Mouse (Mus musculus): ENCODE measurements around the gene Csf3r. TPM values are rescaled to one million over a fixed set of nuclear protein-coding genes. Genes with fewer than 3 reads are reported as not detected.
"Not testable (repeated sequence)": the region's sequence is repeated elsewhere in the genome, so short reads cannot be mapped to it uniquely, and the experiment has no call there.

Gene Csf3r
- 0.30 and 1.3 TPM in 2 replicates for polyA plus RNA-seq (2016; fragmentation: Nextera tagmentation; extraction: Ambion mirVana)

DNA sequence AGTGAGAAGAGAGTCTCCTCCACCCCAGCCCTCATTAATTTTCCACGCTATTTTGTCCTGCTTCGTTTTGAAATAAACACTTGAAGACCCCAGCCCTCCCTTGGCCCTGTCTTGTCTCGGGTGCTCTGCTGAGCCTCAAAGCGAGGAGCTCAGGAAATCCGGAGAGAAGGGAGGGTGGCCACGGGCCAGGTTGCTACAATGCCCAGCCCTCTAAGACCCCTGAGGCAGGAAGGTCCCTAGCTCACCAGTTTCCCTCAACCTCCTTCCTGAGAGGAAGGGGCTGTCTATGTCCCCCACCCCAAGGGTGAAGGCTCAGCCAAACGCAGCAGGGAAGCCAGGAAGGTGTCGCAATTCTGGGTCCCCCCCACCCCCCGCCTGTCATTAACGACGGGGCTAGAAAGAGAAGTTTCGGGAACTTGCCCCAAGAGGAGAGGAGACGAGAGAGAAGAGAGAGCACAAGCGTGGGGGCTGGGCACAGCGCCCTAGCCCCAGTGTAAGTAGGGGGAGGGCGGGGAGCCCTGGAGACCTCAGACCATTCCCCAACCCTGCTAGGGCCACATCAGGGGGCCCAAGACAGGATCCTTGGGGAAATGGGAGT lies at the start of gene Csf3r:
Gene Csf3r, plus strand, starts transcription at position 248 of the 598 bp plus-strand sequence.
- 56% methylated on average over 16 of the region's 16 CpGs for WGBS
- Histone ChIP-seq H3K9me3 (replicated peaks) (no peaks in the 10 kb centered on the region), H3K4me1 (no peaks in the 10 kb centered on the region), H3K27me3 (0 out of 2 replicates have a peak, but pooled peaks cover 3% of the 10 kb centered on the region), H3K36me3 (no peaks in the 10 kb centered on the region), H3K4me2 (replicated peaks) (no peak within 1 kb of the TSS), H3K27ac (no peak within 1 kb of the TSS), H3K9ac (no peak within 1 kb of the TSS), H3K4me3 (no peak within 1 kb of the TSS)
- ATAC-seq (ENCODE audit: low FRiP score), result no peak

DNA sequence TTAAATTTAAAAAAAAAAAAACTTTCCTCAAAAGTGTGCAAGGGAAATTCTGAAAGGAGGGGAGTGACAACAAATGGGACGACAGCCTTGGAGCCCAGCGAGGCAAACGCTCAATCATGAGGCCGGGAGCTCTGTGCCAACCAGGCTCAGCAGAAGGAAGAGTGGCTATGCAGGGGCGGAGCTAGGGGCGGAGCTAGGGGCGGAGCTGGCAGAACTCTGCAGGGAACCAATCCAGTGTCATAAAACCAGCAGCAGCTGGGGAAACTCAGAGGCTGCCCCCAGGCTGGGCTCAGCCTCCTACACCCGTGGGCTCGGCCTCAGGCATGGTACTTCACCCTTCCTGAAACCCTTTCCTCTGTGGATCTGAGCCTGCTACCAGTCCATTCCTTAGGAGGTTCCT lies 46.6 kb upstream of the Csf3r start:
- Histone ChIP-seq H3K27ac (no peak overlapping the region), H3K4me2 (replicated peaks) (no peak overlapping the region), H3K27me3 (no peaks in the 10 kb centered on the region), H3K4me1 (peaks cover 27% of the 10 kb centered on the region), H3K9me3 (replicated peaks) (no peaks in the 10 kb centered on the region), H3K4me3 (no peak overlapping the region), H3K36me3 (no peaks in the 10 kb centered on the region), H3K9ac (no peak overlapping the region)
- WGBS, result 66% methylated on average over 9 of the region's 9 CpGs
- no peak for ATAC-seq (ENCODE audit: low FRiP score)

DNA sequence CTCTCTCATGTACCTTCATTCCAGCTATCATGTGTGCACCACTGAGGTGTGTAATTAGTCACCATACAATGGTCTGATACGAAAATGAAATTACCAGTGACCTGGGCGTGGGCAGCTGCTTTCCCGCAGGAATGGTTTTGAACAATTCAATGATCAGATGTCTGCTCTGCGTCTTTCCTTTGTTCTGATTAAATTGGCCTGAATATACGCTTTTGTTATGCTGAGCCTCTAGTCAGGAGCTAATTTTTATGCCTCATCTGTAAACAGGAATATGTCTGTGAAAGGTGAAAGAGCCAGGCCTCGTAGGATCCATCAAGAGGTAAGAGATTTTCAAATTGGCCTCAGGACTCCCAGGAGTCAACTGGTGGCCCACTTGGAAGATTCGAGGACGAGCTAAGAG lies 41.1 kb upstream of the Csf3r start:
- no peaks in the 10 kb centered on the region for H3K36me3 ChIP-seq
- no peak overlapping the region for H3K9ac ChIP-seq
- H3K4me2 ChIP-seq (replicated peaks), result no peak overlapping the region
- WGBS, result 51% methylated on average over 8 of the region's 8 CpGs
- H3K4me1 ChIP-seq, result peaks cover 12% of the 10 kb centered on the region; the same call in 1 of the 2 replicates
- H3K27me3 ChIP-seq, result no peaks in the 10 kb centered on the region; the same call in 1 of the 2 replicates
- H3K9me3 ChIP-seq (replicated peaks), result no peaks in the 10 kb centered on the region
- no peak overlapping the region for H3K27ac ChIP-seq
- no peak for ATAC-seq (ENCODE audit: low FRiP score)
- H3K4me3 ChIP-seq, result no peak overlapping the region

DNA sequence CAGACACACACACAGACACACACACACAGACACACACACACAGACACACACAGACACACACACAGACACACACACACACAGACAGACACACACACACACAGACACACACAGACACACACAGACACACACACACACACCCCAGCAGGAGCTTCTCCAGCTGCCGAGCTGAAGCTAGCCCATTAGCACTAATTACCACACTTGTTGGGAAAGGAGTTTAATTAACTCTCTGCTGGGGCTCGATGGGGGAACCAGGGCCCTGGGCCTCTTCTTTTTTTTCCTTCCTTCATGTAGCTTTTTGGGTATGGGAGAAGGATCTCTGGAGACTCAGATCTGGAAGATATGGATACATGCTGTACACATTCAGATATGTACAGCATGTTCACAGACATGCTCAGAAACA lies 38.6 kb upstream of the Csf3r start:
- 36% methylated on average over 2 of the region's 2 CpGs for WGBS
- not testable (repeated sequence) for H3K36me3 ChIP-seq; H3K4me2 ChIP-seq (replicated peaks); ATAC-seq (ENCODE audit: low FRiP score); H3K27ac ChIP-seq; H3K4me3 ChIP-seq; H3K9ac ChIP-seq; H3K27me3 ChIP-seq; H3K9me3 ChIP-seq (replicated peaks)
- peaks cover 18% of the 10 kb centered on the region for H3K4me1 ChIP-seq

DNA sequence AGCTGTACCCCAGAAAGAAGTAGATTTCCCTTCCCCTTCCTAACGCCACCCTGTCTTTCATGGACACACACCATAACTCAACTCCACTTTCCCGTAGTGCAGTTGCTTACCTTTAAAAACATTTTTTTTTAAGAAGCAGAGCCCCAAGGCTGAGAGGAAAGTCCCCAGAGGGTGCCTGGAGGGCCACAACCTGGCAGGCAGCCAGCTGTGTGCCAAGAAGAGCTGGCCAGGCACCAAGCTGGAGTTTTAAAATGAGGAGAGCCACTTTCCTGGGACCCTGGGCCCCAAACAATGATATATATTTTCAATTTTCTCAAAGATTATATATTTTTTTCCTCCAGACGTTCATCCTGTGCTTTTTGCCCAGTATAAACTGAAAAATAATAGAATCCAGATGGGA lies 37.3 kb upstream of the Csf3r start:
- H3K9ac ChIP-seq, result no peak overlapping the region

DNA sequence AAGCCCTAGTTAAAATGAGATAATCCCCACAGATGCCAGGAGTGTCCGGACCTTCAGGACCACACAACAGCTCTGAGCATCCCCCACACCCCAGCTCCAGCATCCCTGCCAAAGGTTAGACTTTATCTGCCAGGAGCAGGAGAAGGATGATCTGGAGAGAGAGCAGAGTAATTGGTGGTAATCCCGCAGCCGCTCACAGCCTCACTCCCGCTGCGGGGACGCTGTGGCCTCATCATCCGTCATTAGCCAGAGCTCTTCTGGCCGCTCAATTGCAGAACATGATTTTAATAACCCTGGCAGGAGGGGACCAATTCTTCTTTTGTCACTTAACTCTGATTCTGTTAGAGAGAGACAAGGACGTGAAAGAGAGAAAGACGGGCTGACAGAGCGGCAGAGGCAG lies 35.3 kb upstream of the Csf3r start:
- H3K27me3 ChIP-seq, result peaks cover 3% of the 10 kb centered on the region; the same call in 1 of the 2 replicates
- H3K4me2 ChIP-seq (replicated peaks), result no peak overlapping the region
- H3K27ac ChIP-seq, result no peak overlapping the region
- H3K36me3 ChIP-seq, result no peaks in the 10 kb centered on the region
- WGBS, result 51% methylated on average over 11 of the region's 11 CpGs
- H3K4me1 ChIP-seq, result peaks cover 15% of the 10 kb centered on the region
- no peak overlapping the region for H3K9ac ChIP-seq
- no peaks in the 10 kb centered on the region for H3K9me3 ChIP-seq (replicated peaks)
- H3K4me3 ChIP-seq, result no peak overlapping the region
- ATAC-seq (ENCODE audit: low FRiP score), result no peak

More for the DNA sequence above, 37.3 kb upstream of the Csf3r start:
- Histone ChIP-seq H3K27me3 (no peaks in the 10 kb centered on the region; the same call in 1 of the 2 replicates), H3K4me3 (no peak overlapping the region), H3K4me1 (peaks cover 18% of the 10 kb centered on the region), H3K9me3 (replicated peaks) (no peaks in the 10 kb centered on the region), H3K36me3 (no peaks in the 10 kb centered on the region), H3K27ac (no peak overlapping the region), H3K4me2 (replicated peaks) (no peak overlapping the region)
- no peak for ATAC-seq (ENCODE audit: low FRiP score)
- WGBS, result 68% methylated on average over 3 of the region's 3 CpGs

DNA sequence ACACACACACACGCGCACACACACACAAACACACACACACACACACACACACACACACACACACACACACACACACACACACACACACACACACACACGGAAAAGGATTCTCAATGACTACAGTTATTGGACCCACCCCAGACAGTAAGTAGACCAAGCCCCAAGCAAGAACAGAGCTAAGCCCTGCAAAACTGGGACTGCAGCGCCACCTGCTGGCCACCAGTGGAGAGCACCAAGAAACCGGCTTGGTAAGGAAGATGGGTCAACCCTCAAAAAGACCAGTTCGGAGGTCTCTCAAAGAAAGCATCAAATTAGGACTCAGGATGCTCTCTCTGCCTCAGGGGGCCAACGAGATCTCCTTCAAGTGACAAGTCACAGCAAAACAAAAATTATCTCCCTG lies 34.2 kb upstream of the Csf3r start:
- WGBS, result 25% methylated on average over 7 of the region's 7 CpGs
- Histone ChIP-seq H3K4me3 (no peak overlapping the region), H3K4me2 (replicated peaks) (no peak overlapping the region), H3K36me3 (no peaks in the 10 kb centered on the region), H3K9ac (no peak overlapping the region), H3K4me1 (peaks cover 7% of the 10 kb centered on the region), H3K27ac (no peak overlapping the region), H3K27me3 (peaks cover 3% of the 10 kb centered on the region; the same call in 1 of the 2 replicates), H3K9me3 (replicated peaks) (no peaks in the 10 kb centered on the region)
- ATAC-seq (ENCODE audit: low FRiP score), result peak; percentile 56; the same call in 1 of the 2 replicates

DNA sequence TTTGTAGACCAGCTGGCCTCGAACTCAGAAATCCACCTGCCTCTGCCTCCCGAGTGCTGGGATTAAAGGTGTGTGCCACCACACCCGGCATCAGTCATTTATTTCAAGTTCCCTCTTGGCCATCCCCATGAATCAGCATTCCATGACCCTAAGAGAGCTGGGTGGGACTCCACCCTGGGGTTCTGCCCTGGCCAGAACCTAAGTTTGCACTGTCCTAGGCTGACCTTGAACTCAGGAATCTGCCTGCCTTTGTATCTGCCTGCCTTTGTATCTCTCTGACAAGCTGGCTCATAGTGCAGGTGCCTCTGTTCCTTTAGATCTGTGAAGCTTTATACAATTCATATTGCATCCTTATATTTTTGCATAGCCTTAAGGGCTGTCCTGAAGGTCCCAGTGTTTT lies 32.1 kb upstream of the Csf3r start:
- Histone ChIP-seq H3K36me3 (no peaks in the 10 kb centered on the region), H3K4me1 (peaks cover 6% of the 10 kb centered on the region; the same call in 1 of the 2 replicates), H3K27me3 (peaks cover 3% of the 10 kb centered on the region; the same call in 1 of the 2 replicates), H3K4me2 (replicated peaks) (no peak overlapping the region), H3K9ac (no peak overlapping the region), H3K27ac (no peak overlapping the region), H3K9me3 (replicated peaks) (peaks cover 9% of the 10 kb centered on the region), H3K4me3 (no peak overlapping the region)
- 74% methylated on average over 3 of the region's 3 CpGs for WGBS
- no peak for ATAC-seq (ENCODE audit: low FRiP score)

DNA sequence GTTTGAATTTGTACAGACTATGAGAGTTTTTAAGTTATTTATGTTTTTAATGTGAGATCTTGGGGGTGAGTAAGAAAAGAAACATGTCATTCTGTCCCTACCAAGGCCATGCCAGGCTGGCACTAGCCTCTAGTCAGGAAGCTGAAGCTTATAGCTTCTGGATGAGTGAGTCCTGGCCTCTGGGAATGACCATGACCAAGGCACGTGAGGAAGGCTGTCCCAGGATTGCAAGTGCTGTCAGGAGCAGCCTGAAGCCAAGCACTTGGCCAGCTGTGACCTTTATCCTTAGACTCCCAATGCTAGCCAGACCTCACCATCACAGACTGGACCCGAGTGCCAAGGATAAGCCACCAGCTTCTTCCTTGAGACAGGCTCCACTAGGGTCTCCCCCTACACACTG lies 31.4 kb upstream of the Csf3r start:
- Histone ChIP-seq H3K4me3 (no peak overlapping the region), H3K4me2 (replicated peaks) (no peak overlapping the region), H3K36me3 (no peaks in the 10 kb centered on the region), H3K4me1 (peaks cover 6% of the 10 kb centered on the region; the same call in 1 of the 2 replicates), H3K9ac (no peak overlapping the region), H3K27me3 (peaks cover 3% of the 10 kb centered on the region; the same call in 1 of the 2 replicates), H3K27ac (no peak overlapping the region), H3K9me3 (replicated peaks) (peaks cover 16% of the 10 kb centered on the region)
- WGBS, result 61% methylated on average over 2 of the region's 2 CpGs
- no peak for ATAC-seq (ENCODE audit: low FRiP score)

DNA sequence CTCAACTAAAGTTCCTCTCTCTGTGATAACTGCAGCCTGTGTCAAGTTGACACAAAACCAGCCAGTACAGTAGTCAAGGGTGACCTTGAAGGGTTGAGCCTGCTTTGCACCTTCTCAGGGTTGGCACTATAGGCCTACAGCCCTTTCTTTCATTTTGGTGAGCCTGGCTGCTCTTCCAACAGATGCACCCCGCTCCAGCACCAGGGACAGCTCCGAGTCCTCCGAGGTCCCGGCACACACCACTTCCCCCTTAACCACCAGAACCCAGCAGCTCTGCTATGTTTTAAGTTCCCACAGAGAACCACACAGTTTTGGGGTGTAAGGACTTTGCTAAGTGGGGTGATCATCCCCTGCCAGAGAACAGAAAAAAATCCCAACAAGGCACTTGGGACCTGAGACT lies 27.8 kb upstream of the Csf3r start:
- 14% methylated on average over 4 of the region's 4 CpGs for WGBS
- H3K9ac ChIP-seq, result no peak overlapping the region
- no peak for ATAC-seq (ENCODE audit: low FRiP score)

DNA sequence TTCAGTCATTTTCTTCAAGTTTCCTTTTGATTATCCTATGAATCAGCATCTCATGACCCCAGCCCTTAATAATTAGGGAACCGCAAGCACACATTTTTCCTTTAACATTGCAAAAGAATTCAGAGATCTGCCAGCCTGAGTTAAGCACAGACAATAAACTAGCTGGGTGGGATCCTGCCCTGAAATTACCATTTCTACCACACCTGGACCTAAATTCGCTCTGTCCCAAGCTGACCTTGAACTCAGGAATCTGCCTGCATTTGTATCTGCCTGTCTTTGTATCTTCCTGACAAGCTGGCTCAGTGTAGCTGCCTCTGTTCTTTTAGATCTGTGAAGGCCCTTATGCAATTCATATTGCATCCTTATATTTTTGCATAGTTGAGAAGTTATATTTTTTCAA lies 26.5 kb upstream of the Csf3r start:
- Histone ChIP-seq H3K36me3 (no peaks in the 10 kb centered on the region), H3K4me3 (no peak overlapping the region), H3K4me2 (replicated peaks) (no peak overlapping the region), H3K27ac (no peak overlapping the region), H3K9ac (no peak overlapping the region), H3K4me1 (no peaks in the 10 kb centered on the region), H3K27me3 (0 out of 2 replicates have a peak, but pooled peaks cover 3% of the 10 kb centered on the region), H3K9me3 (replicated peaks) (peaks cover 27% of the 10 kb centered on the region)
- ATAC-seq (ENCODE audit: low FRiP score), result no peak
- 89% methylated on average over 2 of the region's 2 CpGs for WGBS

More for the DNA sequence above, 27.8 kb upstream of the Csf3r start:
- Histone ChIP-seq H3K9me3 (replicated peaks) (peaks cover 27% of the 10 kb centered on the region), H3K27me3 (0 out of 2 replicates have a peak, but pooled peaks cover 3% of the 10 kb centered on the region), H3K4me3 (no peak overlapping the region), H3K27ac (no peak overlapping the region), H3K4me1 (no peaks in the 10 kb centered on the region), H3K36me3 (no peaks in the 10 kb centered on the region), H3K4me2 (replicated peaks) (no peak overlapping the region)

DNA sequence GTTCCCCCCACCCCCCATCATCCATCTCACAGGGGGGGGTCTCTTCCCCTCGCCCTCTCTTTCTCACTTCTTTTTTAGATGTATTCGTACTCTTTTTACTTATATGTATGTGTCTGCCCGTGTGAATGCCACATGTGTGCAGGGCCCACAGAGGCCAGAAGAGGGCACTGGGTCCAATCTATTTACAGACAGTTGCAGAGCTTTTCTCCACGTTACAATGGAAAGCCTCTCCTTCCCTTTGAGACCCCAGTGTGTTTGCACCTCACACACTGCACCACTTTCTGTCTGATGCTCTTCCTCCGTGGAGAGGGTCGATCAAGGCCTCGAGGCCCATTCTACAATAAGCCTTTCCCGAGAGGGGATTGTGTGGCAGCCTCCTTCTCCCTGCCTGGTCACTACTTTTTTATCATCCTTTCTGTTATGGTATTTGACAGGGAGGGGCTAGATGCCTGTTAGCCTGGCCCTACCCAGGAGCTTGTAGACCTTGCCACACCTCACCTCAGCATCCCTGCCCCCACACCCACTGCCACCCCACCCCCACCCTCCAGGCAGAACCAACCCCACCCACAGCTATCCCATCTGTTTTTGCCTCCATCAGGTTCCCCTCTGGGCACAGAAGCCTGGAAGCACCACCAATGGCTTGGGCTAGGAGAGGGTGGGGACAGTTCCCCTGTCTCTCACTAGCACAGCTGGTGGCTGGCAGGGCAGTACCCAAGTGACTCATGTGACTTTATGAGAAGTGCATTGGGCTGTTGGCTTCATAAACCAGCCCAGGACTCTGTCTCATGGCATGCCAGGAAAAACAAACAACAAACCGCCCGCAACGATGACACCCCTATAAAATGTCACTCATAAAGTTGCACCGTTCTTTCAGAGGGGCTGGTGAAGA lies 22.8 kb upstream of the Csf3r start:
- no peak for ATAC-seq (ENCODE audit: low FRiP score)
- Histone ChIP-seq H3K9ac (no peak overlapping the region), H3K9me3 (replicated peaks) (peaks cover 24% of the 10 kb centered on the region), H3K4me2 (replicated peaks) (no peak overlapping the region), H3K27me3 (no peaks in the 10 kb centered on the region), H3K36me3 (no peaks in the 10 kb centered on the region), H3K4me3 (no peak overlapping the region), H3K27ac (no peak overlapping the region), H3K4me1 (no peaks in the 10 kb centered on the region)
- WGBS, result 84% methylated on average over 12 of the region's 12 CpGs

Measured in hindbrain, embryonic 12.5 days (tissue).